Mouse (Mus musculus): Measurements from ENCODE around the gene Frmpd2.

DNA sequence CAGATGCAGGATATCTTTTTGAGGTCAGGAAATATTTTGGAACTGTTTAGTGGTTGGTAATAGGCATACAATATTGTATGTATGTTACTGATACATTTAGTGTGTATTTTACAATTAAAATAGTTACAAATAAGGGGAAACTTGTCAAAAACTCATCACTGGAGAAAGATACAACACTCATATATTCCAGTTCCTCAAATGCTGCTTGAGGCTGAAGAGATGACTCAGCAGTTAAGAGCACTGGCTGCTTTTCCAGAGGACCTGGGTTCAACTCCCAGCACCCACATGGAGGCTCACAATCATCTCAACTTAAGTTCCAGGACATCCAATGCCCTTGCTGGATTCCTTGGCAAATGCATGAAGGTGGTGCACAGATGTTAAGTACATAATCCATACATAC lies 47.4 kb upstream of the Frmpd2 start:
- TF ChIP-seq CTCF (IDR thresholded peaks at IDR 0.05; ENCODE audit: borderline replicate concordance, insufficient read depth, low read depth, low read length) (no peak), POLR2A (IDR thresholded peaks at IDR 0.05; ENCODE audit: borderline replicate concordance, insufficient read depth, low read length) (no peak)

Measured in cerebellum, adult 2 months (tissue).